Mouse (Mus musculus): ENCODE measurements around the gene Cntnap1.
"Not testable (repeated sequence)": the region's sequence is repeated elsewhere in the genome, so short reads cannot be mapped to it uniquely, and the experiment has no call there.

DNA sequence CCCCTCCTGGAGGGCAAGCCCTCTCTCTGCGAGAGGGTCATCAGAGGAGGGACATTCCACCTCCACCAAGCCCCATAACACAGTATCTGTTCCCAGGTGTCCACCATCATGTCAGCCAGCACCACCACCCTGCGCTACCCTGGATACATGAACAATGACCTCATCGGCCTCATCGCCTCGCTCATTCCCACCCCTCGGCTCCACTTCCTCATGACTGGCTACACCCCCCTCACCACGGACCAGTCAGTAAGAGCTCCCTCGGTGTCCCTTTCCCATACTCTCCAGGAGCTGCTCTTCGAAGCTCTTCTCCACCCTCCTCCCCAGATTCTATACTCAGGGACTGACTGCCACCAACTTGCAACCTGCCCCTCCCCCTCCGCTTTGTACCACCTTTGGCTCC lies 10.2 kb upstream of the Cntnap1 start:
- TF ChIP-seq POLR2A, CTCF (IDR thresholded peaks at IDR 0.05; ENCODE audit: extremely low read depth, insufficient read depth, low read length): not testable (repeated sequence)
